In the genomic region with DNA sequence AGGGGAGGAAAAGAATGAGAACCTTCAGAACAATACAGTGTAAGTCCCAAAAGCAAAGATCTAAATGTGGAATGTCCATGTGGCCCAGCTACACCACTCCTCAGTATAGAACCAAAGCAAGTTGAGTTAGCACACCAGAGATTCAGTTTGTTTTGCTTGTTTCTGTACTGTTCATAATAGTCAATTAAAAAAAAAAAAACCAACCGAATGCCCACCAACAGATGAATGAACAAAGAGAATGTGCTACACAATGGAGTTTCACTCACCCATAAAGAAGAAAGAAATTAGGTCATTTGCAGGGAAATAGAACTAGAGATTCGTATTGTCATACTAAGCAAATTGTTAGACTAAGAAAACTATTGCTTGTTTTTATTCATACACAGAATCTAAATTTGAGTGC, we compare ENCODE assay signal across 30 mouse cellular contexts.
"Had no signal": no experiment of that assay in that cellular context is flagged by ENCODE, and none has a peak within 500 bp of the region (broad histone marks: within the 10 kb centered on the region; RNA-seq: fewer than 3 reads in every experiment).

No protein-coding gene starts in this region.

- ATAC-seq: liver, embryonic 12.5 days; liver, postnatal 0 days; lung, postnatal 0 days; midbrain, embryonic 13.5 days; midbrain, embryonic 15.5 days; midbrain, embryonic 16.5 days had no signal

- H3K4me3 ChIP-seq: left cerebral cortex, adult 2 months; limb, embryonic 10.5 days; limb, embryonic 12.5 days; limb, embryonic 13.5 days; limb, embryonic 15.5 days; liver, embryonic 12.5 days; liver, embryonic 13.5 days; liver, embryonic 15.5 days; lung, embryonic 15.5 days; megakaryocyte, embryonic 14.5 days; midbrain, embryonic 10.5 days; midbrain, embryonic 12.5 days; midbrain, embryonic 13.5 days; midbrain, embryonic 15.5 days; myocyte had no signal

- H3K27ac ChIP-seq: left cerebral cortex, adult 2 months; limb, embryonic 10.5 days; limb, embryonic 12.5 days; limb, embryonic 13.5 days; limb, embryonic 15.5 days; liver, embryonic 12.5 days; liver, embryonic 13.5 days; liver, embryonic 14.5 days; liver, embryonic 15.5 days; lung, embryonic 15.5 days; macrophage; midbrain, embryonic 10.5 days; midbrain, embryonic 12.5 days; midbrain, embryonic 13.5 days; midbrain, embryonic 15.5 days had no signal

- H3K36me3 ChIP-seq: limb, embryonic 10.5 days; limb, embryonic 12.5 days; limb, embryonic 13.5 days; limb, embryonic 15.5 days; liver, embryonic 12.5 days; liver, embryonic 13.5 days; liver, embryonic 15.5 days; lung, embryonic 15.5 days; midbrain, embryonic 10.5 days; midbrain, embryonic 12.5 days; midbrain, embryonic 13.5 days; midbrain, embryonic 15.5 days had no signal

- H3K27me3 ChIP-seq: limb, embryonic 12.5 days; limb, embryonic 13.5 days; limb, embryonic 15.5 days; liver, embryonic 12.5 days; liver, embryonic 13.5 days; liver, embryonic 15.5 days; lung, embryonic 15.5 days; megakaryocyte, embryonic 14.5 days; midbrain, embryonic 12.5 days; midbrain, embryonic 13.5 days; midbrain, embryonic 15.5 days had no signal

- DNase-seq: left cerebral cortex, postnatal 4 days; liver; liver, embryonic 13.5 days; liver, postnatal 0 days; lung, adult 18-20 months; lung, adult 2 months; lung, embryonic 14.5 days; lung, postnatal 10 days; lung, postnatal 14 days; lung, postnatal 36 days; lung, postnatal 4 days; midbrain, embryonic 14.5 days had no signal

- H3K4me1 ChIP-seq: limb, embryonic 10.5 days; limb, embryonic 12.5 days; limb, embryonic 13.5 days; limb, embryonic 15.5 days; liver, embryonic 12.5 days; liver, embryonic 13.5 days; liver, embryonic 15.5 days; lung, embryonic 15.5 days; megakaryocyte, embryonic 14.5 days; midbrain, embryonic 10.5 days; midbrain, embryonic 12.5 days; midbrain, embryonic 13.5 days; midbrain, embryonic 15.5 days had no signal
